Mouse (Mus musculus) neutrophil, adult 5-6 weeks (primary cell): ENCODE measurements around the gene Nedd9. TPM values are rescaled to one million over a fixed set of nuclear protein-coding genes. Genes with fewer than 3 reads are reported as not detected.

ENCODE experiments used
- ATAC-seq: fragments of 151-379, 151-347 bp; 2 replicates; pipeline ENCODE4 v1.8.0; 2017; ENCODE audit warnings: mild to moderate bottlenecking, moderate TSS enrichment; ENCODE audit not compliant: insufficient number of reproducible peaks, poor library complexity, low FRiP score, severe bottlenecking; ENCODE audit errors: extremely low read depth
- total RNA-seq: library from RNA; stranded (forward); fragments of 200-1000 nt; gene quantifications from 2 replicates; pipeline ENCODE4 v1.2.3, GENCODE M21; 2017

Gene Nedd9
- total RNA-seq, 1 experiment from 2014 or later: 234 TPM

DNA sequence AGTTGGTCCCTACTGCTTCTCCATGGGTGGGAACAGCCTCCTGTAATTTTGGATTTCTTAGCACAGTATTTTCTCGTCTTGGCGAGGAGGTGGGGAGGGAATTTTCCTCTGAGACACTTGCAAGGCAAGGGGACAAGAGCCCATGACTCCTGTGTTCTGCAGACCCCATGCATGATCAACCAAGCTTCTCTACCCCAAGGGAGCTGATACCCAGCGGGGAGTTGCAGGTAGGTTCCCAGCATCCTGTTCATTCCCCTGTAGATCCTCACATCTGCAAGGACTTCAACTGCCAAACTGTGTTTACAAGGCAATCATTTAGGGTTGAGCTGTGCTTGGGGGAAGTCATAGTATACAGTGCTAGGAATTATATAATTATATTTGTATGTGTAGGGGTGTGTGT, 60.1 kb downstream of the Nedd9 start:
- ATAC-seq: no peak

DNA sequence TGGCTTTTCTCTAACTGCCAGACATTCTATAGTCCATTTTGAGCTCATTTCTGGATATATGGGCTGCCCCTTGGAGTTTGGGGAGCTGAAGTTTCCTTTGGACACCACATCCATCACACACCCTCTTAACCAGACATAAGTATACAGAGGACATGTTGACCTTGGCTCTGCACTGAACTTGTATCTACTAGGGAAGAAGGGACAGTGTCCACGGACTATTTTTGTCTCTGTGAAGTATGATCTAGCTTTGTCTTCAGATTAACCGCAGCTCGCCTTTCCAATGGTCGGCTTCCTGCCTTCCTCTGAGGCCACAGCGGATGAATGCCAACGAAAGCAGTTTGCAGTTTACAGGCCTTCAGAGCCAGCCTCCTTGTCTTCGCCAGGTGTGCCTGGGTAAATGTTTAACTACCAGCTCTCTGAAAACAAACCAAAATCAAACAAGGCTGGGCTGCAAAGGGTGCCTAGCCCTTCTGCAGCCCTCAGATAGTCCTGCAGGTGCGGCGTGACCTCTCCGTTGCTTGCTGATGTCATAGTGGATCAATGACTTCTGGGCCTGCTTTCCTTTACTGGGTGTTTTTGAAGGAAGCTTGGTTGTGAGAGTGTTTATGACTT, 63.6 kb downstream of the Nedd9 start:
- no peak for ATAC-seq

DNA sequence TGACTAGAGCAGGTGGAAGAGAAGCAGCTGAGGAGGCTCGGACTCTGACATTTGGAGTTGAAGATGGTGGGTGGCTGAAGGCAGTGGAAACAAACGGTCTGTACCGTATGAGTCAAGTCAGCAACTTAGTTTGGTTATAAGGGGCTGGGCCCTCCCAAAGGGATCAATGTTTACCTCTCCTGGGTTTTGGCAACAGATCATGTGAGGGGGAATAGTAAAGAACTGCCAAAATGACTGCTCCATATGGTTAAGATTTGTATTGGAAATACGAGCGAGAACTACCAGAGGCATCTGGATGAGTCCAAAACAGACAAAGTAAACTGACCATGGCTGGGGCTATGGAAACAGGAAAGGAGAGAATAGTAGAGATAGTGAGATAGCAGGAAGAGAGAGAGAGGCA, 64.6 kb downstream of the Nedd9 start:
- no peak for ATAC-seq

DNA sequence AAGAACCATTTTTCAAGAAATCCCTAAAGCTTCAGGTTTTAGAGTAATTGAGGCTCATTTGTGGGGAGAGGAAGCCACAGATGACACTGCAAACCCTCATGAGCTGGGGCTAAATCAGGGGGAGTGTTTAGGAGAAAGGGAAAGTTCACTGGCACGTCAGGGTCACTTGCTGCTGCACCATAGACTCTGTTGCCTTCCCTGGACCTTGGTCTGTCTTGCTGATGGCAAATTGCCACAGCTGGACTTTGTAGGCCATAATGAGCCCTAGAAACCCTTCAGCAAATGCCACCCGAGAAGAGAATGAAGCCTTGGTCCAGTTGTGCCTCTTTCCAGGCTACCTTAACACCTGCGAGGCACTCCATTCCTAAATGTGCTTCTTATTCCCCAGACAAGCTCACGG, 66.8 kb downstream of the Nedd9 start:
- no peak for ATAC-seq

DNA sequence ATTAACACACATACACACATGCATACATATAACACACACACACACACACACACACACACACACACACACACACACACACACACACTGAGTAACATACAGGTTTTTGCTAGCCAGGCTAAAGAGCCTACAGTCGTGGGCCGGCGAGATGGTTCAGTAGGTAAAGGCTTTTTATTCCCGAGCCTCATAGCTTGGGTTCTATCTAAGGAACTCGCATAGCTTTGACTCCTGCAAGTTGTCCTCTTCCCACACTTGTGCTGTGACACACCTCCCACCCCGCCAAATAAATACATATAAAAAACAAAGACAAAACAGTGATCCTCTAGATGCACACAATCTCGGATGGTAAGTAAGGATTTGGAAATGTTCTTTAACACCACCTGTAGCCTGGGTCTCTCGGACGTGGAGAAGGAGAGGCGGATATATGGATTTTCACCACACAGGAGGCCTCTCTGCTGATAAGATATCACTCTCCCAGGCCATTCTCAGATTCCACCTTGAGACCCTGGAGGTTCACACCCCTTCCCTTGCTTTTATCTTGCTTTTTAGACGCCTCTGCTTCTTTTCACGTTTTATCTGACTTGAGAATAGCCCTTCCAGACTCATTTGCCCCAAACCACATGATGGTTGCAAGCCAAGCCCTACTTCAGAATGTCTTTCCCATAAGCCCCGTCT, 68.8 kb downstream of the Nedd9 start:
- ATAC-seq: no peak

DNA sequence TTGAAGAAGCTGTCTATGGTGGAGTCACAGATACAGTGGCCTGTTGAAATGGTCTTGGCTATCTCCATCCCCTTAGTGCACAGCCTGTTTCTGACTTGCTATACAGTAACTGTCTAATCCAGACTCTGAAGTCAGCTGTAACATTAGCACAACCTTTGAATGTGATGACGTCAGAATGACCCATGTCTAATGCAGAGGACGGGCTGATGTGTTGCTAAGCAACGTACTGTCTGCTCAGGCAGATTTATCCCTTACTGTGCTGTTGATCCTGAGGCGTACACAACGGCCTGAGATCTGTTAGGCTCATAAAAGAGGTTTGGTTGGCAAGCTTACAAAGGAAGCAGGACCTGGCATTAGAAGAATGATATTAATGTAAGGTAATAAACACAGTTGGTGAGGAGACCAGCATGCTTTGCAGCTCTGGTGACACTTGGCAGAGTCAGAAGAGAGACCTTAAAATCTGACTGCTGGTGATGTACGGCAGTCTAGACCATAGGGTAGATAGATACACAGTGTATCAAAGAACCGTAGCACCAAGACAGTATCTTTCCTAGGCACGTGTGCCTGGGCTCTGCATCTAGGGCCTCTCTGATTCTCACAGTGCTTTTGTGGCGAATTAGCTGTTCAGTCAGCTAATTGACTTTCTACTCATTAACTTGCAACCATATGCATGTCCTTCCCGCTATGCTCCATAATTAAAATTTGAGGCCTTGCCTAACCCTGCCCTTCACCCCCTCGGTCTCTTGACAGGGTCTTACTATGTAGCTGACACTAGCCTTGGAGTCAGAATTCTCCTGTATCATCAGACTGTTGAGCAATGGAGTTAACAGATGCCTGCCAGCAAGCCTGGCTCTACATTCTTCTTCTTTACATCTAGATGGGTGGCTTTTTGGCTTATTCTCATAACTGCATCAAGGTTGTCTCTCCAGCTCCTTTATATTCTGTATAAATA, 70.8 kb downstream of the Nedd9 start:
- no peak for ATAC-seq

DNA sequence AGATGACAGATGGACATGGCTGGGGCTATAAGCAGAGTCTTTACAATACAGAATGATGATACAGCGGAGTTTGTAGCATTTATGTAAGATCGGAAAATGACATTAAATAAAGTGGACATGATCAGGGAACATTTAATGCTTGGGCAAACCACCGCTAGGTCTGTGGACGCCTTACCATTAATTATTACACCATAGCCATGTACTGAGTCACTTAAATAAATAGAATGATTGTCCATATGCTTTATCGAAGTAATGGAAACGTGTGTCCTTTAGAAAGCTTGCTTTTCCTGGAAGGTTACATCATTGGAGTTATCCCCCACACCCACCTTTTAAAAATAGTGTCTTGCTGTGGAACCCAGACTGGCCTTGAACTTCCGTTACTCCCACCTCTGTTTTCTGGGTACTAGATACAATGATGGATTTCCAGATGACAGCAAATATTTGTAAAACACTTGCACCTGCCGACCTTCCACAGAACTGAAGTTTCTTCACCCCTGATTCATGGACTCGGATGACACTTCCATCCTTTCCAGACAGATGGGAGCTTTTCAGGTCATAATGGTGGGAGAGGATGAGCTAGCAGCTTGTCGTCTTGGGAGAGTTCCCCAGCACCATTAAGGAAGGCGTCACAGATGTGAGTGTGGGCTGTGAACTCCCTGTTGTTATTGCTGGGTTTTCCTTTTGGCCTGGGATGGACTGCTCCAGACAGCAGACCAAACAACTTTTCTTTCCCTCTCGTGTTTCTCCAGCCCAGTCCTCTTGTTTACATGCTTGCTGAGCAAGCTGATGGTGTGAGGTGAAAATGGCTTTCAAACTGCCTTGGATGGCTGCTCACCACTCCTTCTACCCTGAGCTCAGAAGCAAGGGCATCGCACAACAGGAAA, 76.7 kb downstream of the Nedd9 start:
- no peak for ATAC-seq

DNA sequence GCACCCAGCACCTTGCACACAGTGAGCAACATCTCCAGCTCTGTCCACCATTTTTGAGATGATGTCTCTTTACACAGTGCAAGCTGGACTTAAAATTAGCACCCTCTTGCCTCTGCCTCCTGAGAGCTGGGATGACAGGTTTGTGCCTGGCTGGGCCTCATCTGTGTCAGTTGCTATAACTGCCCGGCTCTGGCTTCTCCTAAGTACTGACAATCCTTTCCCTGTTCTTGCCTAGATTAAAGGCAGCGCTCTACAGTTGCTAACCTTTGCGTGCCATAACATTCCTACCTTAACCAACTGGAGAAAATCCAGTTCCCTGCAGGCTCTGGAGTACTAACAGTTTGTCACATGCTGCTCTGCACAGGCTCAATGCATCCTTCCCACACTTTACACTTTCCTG, 77.9 kb downstream of the Nedd9 start:
- ATAC-seq: no peak

DNA sequence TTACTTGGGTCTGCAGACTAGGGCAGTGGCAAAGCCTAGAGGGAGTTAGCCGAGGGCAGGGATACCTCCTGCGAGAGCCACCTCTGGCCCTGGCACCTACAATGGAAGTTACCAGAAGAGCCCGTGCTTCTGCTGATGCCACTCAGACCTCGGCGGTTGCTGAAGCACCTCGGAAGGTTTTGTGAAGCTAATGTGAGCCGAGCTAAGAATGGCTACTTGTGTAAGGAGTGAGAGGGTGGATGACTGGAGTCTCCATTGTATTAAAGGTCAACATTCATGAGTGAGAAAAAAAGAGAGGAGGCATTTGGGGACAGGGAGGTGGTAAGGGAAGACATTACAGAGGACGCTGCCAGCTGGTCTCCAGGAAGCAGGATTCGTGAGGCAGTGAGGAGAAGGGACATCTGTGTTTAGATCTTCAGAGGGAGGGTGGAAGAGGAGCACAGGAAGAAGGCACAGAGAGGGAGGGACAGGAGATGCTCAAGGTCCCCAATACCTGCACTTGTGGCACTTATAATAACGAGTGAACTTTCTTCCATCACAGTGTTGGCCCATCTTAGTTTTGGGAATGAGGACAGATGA, 78.7 kb downstream of the Nedd9 start:
- ATAC-seq: no peak

DNA sequence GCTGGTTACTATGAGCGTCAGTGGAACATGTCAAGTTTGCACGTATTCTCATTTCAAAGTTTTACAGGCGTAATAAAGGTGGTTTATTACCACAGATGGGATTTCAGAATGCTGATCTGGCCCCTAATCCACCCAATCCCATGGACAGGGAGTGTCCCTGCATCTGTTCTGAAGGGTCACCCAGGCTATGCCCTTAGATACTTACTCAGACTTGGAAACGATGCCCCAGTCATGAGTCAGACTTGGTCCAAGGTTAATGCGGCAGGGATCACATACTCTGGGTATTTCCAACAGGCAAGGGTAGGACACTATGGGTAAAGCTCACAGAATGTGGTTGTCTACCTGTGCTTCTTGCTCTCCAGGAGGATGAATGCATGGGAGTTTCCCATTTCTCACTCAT, 82.2 kb downstream of the Nedd9 start:
- ATAC-seq: no peak

DNA sequence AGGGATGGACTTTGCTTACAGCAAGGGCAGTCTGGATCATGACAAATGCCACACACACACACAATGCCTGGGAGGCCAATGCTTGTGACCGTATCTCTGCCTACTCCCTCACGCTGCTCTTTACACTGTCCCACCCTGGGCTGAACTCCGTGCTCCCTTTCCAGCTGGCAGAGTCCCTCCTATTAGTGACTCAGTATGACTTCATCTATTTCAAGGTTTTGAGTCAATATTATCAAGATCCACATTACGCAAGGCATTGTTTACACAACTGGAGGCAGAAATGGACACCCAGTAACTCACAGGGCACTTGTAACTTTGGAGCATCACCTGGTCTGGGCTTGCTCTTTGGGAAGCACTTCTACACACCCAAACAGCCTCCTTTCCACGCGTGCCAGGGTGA, 83.3 kb downstream of the Nedd9 start:
- ATAC-seq: no peak

DNA sequence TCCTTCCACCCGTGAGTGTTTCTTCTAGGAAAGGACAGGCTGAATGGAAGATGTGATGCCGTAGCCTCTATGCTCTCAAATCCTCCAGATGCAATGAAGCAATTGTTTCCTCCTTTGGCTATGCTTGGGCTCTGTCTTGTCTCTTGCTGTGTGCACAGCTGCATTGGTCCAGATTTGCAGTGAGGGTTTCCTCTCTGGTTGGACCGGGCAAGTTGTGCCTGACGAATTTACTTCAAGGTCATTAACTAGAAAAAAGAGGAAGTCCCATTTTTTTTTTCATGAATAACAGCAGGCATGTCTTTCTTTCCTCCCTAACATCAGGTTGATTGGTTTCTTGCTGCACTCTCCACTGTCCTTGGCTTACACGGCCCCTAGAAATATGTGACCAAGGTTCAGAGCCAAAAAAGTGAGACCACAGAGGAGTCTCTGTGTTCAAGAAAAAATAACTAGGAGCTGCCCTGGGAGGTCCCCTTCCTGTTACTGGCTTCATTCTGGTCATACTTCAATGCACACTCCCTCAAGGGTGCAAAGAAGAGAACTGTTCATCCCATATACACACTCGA, 84.6 kb downstream of the Nedd9 start:
- ATAC-seq: peak; percentile 59; the same call in 1 of the 2 replicates

DNA sequence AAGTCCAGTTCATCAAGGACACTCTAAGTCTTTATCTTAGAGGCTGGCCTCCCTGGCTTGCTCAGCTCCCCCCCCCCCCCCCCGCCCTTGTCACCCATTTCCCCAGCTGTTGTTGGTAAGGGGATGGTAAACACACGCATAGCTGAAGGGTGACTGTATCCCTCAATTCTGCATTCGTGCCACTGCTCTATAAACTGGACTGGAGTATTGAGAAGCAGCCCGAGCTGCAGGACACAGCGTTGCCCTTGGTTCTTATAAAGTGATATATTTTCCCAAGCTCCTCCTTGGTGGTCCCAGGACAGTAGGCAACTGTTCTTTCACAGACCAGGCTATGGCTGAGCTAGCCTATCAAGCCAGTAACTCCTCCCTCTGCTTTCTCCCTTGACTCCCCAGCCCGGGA, 85.4 kb downstream of the Nedd9 start:
- ATAC-seq: no peak

DNA sequence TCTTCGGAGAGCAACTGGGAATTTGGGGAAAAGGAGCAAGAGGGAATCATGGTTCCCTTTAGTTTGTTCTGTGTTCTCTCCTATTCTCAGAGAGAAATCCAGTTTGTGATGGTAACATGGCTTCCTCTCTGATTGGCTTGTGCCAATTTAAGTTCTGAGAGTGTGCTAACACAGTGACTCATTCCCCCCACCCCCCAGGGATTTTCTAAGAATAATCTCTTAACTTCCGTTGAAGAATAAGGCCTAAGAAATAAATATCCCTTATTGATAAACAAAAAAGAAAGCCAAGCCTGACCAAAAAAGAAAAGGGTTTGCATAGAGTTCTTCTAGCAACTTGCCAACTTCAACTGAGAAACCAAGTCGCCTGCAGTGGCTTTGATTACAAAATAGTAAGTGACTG, 86.9 kb downstream of the Nedd9 start:
- no peak for ATAC-seq

DNA sequence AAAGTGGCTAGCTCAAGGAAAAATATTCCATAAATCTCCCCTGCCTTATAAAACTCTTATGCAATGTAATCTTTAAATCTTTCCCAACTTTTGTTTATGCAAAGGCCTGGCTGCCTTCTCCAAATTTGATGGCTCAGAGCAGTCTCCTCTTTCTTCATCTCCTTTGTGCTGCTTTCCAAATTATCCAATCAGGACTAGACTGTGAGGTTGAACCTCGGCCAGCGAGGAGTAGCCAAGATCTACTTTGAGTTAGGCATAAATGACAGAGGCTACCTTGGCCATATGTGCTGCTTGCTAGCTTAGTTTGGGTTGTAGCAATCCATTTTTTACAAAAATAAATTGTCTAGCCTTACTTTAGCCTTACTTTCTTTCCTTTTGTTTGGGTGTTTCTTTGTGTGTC, 95.0 kb downstream of the Nedd9 start:
- no peak for ATAC-seq

DNA sequence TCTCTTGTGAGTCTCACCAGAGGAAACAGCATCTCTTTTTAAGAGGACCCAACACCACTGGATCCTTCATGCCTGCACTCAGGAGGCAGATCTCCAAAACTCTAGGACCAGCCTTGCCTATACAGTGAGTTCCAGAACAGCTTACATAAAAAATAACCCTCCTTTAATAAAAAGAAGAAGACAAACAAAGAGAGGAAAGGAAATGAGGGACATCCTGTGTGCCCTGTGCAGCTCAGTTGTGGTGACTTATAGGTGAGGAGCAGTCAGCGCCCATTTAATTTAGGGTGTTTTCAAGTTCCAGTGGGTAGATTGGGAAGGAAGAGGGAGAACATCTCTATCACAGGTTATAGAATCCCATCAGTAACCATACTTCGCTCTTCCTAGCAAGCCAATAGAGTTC, 96.5 kb downstream of the Nedd9 start:
- no peak for ATAC-seq

DNA sequence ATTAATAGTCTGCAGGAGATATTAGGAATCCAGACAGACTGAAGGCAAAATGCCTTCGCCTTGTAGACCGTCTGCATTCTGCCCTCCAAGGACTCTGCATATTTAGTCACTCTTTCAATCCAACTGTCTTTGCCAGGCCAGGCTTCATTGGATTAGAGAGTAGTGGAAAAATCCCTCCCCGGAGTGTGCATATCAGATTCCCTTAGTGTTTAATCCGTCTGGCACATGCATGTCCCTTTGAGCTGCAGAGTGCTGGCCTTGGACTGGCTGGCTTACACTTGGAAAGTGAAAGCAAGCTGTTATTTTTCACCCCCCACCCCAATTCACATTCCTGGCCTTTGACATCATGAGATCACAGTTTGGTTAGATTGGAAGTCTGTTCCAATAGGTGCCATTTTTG, 100.6 kb downstream of the Nedd9 start:
- ATAC-seq: no peak

DNA sequence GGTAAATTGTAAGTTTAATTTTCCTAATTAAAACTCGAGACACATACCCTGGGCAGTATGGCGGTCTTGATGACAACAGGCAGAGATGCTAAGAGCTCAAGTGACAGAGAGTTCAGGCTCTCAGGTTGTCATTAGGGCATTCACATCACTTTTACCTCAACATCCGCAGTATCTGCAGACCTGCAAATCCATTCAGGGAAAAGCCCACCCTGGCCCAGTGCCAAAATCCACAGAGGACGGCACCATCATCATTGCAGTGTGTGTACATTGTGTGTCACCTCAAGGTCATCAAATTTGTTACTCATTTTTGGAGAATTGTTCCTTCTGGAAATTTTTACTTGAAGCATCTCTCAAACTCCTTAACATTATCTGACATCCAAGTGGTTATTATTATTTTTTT, 102.3 kb downstream of the Nedd9 start:
- ATAC-seq: no peak
